Mouse (Mus musculus) right cerebral cortex, postnatal 25 days (tissue): ENCODE data around the gene Synm.

ENCODE experiments used
- DNase-seq: peaks from one replicate; pipeline ENCODE4 v3.0.0; 2022

Gene Synm

DNA sequence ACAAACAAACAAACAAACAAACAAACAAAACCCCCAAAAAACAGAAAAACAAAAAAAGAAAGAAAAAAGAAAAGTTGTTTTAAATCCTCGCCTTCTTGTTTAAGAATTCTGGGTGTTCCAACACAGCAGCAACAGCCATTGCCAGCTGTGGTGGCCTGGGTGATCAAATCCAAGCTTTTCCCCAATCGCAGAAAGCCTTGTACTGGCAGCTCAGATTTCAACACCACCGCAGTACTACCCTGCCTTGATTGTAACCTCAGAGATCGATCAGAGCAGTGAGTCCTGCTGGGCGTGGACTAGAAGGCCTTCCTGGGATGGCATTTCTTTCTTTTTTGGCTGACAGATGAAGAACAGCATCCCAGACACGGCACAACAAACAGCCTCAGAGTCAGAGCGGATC, 63.6 kb downstream of the Synm start:
- no peak for DNase-seq

DNA sequence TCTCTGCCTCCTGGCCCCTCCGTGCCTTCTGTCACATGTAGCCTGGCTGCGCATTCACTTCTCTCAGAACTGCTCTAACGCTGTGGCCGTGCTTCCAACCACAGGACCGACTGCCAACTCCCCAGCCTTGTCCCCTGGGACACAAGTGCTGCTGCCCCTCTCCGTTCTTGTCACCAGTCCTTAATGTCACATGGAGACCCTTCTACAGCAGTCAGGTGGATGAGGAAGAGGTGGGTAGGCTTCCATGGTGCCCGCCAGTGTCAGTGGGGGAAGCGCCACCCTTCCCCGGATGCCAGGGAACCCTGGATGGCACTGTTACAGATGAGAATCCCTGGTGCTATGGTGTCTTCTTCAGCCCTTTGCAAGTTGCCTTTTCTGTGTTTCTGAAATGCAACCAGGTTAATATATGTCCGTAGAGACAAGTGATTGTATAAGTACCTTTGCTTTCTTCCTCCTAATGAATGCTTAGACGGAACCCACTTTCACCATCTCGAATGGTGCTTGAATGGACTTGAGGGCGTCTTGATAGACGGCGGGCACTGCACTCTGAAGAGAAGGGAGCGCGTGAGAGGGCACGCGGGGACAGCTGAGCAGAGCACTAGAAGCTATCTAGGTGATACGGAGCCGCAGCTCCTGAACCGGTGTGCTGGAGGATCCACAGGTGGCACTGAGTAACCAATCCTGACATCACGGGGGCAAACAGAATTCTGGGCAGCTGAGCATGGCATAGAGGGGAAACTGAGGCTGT, 66.6 kb downstream of the Synm start:
- DNase-seq, result no peak

DNA sequence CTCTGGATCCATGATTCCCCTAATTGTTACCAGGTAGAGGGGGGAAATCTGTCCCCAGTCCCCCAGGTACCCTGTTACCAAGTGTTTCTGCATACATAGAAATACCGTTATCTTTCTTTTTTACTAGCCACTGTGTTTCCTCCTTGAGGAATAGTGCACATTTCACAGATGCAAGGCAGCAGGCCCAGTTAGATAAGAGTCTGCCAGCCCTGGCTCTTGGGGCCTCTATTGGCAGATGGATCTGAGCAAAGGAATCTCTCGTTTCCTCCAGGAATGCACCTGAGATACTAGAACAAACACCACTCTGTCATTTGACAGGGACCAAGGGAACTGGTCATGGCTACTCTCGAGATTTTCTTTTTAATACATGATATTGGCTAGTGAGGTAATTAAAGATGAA, 67.4 kb downstream of the Synm start:
- DNase-seq, result no peak

DNA sequence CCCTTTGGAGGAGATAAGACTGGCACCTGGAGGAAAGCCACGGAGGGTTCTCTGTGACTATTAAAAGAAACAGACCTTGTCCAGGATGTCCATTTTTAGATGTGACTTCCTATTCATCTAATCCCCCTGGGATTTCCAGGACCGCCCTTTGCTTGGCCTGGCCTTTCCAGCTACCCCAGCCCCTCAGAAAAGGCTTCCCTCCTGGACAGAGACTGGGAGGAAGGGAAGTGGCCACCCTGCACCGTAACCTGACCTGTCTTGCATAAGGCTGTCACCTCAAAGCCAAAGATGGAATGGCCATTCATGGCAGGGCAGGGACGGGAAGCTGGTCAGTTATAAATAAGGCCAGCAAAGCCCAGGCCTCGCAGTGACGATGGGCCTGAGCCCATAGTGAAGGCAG, 68.5 kb downstream of the Synm start:
- DNase-seq, result no peak

GRCm38 (mm10) chr7:67689793-67690192, 69.7 kb downstream of the Synm start:
- no peak for DNase-seq

- DNase-seq, result no peak
Observed at GRCm38 (mm10) chr7:67688281-67688680, 71.3 kb downstream of the Synm start.

DNA sequence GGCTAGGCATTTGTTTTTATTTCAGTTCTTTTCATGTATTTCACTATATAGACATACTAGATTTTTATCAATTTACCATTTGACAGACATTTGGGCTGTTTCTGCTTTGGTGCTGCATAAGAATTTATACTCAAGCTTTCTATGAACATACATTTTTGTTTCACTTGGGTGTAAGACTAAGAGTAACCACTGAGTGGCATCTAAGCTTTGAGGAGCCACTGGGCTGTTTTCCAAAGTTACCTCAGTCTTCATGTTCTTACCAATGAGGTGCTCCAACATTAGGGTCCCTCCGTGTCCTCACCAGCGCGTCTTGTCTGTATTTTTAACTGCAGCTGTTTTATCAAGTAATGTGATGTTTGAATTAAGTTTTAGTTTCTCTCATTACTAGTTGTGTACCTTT, 73.0 kb downstream of the Synm start:
- no peak for DNase-seq

DNA sequence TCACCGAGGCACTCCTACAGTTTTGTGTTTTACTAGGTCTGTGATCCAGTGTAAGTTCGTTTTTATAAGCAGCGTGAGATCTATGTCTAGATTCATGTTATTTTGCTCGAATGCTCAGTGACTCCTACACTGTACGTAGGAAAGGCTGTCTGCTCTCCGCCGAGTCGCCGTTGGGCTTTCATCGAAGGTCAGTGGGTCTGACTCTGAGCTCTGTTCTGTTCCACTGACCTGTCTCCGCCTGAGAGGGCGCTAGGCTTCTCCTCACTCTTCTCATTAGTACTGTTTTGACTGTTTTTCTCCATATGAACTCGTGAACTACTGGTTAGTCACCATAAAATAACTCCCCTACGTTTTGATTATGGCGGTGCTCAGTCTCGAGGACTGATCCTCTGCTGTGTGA, 76.5 kb downstream of the Synm start:
- DNase-seq, result no peak

DNA sequence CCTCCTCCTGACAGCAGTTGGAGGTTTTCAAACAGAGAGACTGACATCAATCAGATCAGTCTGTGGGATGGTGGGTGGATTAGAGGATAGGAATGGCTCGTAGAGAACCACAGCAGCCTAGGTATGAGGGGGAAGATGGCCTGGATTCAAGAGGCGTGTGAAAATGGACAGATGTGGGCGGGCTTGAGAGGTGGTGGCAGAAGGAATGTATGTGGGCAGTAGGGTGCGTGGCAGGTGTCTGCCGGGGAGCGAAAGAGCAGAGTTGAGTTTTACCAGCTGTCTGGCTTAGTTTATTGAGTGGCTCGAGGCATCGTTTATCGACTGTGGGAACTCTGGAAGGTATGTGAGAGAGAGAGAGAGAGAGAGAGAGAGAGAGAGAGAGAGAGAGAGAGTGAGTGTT, 78.5 kb downstream of the Synm start:
- DNase-seq, result no peak
